Mouse (Mus musculus) Muller cell, postnatal 12 days (primary cell): ENCODE results near the gene Ugt1a10.

ENCODE experiments used
- DNase-seq: peaks from one replicate; pipeline ENCODE4 v3.0.0-alpha.2; 2015; ENCODE audit errors: inconsistent ontology term

Ugt1a10 gene

DNA sequence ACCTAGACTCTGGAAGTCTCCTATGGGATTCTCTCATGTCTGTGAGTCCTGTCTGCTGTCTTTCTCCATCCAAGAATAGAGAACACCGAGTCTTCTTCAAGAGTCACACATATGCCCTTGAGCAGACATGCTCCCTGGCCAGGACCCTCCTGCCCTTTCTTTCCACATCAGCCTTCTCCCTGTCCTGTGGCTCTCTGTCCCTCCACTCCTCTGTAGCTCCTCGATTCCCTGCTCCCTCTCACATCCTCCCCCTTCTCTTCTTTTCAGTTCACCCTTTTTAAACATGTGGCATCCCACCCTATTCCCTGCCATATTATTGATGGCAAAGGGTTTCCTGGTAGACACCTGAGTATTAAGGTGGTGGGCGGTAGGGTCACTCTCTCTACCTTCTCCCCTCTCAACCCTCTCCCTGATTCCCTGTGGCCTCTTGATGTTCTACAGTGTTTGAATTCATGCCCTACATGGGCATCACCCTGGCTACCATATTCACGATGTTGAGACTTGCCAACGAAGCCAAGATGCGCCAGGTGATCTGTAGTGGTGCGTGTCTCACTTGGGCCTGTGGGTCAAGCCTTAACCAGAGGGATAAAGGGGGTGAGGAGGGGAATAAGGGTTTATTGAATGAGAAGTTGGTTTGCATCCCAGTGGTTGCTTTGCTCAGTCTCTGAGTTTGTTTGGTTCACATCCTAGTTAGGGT lies 176.8 kb downstream of the Ugt1a10 start:
- no peak for DNase-seq

DNA sequence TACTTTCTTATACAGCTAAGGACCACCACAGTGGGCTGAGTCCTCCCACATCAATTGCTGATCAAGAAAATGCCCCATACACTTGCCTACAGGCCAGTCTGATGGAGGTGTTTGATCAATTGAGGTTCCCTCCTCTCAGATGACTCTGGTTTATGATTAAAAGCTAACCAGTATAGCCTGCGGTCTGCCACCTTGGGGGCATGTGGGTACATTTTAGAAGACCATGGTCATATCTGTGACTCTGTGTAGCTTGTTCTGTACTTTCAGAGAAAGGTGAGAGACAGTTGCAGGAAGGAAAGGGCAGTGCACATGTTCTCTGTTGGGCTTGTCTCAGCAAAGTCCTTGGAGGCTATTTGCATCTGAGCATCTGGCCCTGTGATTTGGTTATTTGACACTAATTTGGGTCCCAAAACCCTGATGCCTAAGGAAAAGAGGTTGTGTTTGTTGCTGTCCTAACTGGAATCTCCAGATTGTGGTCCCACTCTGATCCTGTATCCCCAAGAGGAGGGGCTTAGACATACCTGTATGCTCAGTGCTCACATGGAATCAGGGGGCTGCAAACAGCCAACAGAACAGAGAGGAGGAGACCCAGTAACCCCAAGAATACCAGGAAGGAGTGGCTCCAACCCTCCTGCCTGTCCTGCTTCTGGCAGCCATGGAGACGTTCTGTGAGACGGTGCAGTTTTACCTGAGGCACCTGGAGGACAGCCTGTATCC lies 177.6 kb downstream of the Ugt1a10 start:
- DNase-seq: no peak

DNA sequence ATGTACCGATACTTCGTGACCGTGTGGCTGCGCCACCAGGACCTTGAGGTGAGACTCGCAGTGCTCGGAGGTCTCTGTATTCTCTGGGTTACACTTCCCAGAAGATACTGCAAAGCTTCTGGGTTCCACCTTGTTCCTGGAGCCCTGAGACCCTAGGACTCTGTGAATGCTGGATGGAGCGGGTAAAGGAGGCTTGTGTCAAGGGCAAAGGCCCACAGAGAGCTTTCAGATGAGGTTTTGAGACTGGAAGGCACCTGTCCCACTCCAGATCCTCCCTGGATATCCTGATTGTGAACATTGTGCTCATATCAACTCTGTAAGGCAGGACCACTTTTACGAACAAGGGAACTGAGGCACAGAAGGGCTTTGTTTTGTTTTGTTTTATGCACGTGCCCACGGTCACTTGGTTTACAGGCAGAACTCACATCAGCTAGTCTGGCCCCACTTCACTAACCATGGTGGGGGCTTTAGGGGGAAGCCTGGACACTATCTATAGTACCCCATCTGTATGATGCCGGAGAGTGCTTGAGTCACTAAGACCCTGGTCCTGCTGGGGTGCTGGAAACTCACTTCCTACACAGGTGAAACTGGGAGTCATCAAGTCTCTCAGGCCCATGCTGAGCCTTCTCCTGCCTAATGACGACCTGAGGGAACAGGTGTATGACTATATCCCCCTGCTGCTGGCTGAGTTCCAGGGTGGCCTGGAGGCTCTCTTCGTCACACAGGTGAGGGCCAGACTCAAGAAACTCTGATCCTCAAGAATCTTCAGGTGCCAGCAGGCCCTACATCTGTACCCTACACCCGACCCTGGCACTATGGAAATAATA lies 178.4 kb downstream of the Ugt1a10 start:
- no peak for DNase-seq

DNA sequence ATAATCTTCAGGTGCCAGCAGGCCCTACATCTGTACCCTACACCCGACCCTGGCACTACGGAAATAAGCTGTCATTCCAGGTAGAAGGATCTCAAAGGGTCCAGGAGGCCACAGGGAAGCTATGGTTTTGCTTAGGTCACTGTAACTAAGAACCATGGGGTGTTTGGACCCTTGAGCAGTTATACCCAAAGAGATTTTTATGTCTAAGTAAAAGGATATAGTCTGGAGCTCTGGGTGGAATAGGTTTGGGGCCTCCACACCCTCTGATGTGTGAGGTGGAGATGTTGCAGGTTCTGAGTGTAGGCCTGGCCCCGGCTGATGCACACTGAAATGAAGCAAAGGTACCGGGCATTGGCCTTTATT lies 179.0 kb downstream of the Ugt1a10 start:
- DNase-seq: no peak

DNA sequence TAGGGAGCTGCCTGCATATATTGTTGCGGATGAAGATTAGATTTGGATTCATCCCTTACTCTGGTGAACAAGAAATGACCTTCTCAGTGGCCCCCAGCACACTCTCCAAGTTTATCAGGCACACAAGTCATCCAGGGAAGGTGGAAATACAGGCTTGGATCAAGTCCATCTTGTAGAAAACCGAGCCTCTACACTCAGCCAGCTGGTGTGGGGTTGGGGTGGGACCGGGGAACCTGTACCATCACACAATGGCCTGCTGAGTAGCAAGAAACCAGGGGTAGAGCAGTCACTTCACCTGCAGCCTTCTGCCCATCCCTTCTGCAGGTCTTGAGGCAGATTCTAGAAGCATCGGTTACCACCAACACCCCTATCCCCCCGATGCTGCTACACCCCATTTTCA lies 179.5 kb downstream of the Ugt1a10 start:
- no peak for DNase-seq

DNA sequence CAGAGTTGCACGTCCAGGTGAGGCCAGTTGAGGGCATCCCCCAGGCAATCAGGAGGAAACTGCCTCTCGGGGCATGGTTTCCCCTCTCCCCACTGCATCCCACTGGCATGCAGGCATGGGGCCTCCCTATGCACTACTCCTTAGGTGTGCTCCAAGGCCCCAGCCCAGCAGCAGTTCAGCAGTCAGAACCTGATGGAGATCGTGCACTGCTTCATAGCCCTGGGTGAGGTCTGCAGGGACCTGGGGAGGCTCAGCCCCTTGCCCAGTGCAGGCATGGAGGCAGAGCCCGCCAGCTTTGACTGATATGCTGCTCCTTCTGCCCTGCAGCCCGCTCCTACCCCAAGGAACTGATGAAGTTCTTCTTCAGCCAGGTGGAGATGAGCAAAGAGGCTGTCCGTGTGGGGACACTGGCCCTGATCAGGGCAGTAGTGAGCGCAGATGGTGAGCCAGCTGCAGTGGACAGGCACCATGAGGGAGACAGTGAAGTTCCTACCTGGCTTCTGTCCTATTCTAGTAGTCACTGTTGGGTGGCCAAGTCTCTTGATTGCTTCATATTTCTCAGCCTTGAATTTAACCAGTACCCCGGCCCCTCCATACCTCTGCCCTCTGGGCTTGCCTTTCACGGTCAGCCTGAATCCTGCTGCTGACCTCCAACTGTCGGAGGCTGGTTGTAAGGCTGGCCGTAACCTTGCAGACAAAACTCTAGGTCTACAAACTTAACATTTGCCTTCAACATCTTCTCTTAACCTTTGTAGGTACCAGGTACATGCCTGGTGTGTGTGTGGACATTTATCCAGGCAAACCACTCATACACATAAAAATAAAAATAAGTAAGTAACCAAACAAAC lies 180.1 kb downstream of the Ugt1a10 start:
- no peak for DNase-seq

DNA sequence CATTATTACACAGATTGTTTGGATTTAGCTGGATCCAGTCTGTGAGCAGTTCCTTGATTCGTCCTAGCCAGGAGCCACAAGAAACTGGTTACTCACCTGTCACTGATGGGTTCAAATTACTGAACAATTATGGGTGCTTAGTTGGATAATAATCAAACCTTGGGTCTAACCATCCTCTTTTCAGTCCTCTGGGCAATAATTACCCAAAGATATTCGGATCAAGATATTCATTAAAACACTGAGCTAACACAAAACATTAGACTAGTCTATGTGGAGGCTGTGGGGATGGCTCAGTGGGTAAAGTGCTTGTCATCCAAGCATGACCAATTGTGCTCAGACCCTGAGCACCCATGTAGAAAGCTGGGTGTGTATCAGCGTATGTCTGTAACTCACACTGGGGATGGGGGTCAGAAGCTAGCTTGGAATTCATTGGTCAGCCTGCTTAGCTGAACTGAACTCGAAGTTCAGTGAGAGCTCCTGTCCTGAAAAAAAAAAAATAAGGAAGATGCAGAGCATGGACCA lies 180.8 kb downstream of the Ugt1a10 start:
- DNase-seq: no peak

DNA sequence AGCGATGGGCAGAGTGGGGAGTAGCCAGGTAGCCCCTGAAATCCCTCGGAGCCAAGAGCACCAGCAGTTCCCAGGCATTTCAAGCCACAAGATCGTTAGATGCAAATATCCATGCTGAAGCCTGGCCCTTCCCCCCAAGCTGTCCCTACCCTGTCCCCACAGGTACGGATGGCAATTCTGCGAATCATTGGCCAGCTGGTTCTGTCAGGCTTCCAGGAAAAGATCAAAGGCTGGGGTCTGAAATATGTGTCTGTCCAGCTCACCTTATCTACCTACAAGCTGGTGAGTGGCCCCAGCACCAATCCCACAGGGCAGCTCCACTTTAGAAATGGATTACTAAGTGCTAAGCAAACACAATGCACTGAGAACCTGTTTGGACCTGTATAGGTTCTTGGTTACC lies 182.1 kb downstream of the Ugt1a10 start:
- DNase-seq: no peak

DNA sequence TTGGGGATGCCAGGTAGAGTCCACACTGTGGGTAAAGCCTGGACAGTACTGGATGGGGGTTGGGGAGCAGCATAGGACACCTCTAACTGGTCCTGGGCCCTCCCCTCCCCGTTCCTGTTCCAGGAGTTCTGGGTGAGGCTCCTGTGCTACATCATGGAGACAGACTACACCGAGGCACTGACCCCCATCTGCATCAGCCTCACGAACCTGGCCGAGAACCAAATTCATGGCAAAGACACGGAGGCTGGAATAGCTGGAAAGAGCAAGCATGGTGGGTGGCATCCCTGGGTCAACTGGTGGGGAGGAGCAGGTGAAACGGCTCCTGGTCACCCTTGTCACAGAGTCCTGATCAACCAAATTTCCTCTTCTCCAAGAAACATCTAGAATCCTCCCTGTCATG lies 183.6 kb downstream of the Ugt1a10 start:
- no peak for DNase-seq

DNA sequence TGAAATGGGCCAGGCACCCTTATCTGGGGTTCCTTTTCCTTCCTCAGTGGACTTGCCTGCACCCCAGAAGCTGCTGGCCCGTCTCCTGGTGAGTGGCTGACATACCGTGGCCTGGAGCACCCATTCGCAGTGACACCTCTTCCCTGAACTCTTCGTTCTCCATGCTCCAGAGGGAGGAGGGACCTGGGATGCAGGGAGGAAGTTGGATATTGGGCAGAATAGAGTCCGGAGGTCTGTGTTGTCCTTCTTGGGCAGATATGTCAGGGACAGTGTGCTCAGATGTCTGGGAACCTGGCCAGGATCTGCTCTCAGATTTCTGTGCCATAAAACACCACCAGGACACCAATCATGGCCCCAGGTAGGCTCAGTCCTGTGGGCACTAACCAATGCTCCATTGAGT lies 184.9 kb downstream of the Ugt1a10 start:
- no peak for DNase-seq

DNA sequence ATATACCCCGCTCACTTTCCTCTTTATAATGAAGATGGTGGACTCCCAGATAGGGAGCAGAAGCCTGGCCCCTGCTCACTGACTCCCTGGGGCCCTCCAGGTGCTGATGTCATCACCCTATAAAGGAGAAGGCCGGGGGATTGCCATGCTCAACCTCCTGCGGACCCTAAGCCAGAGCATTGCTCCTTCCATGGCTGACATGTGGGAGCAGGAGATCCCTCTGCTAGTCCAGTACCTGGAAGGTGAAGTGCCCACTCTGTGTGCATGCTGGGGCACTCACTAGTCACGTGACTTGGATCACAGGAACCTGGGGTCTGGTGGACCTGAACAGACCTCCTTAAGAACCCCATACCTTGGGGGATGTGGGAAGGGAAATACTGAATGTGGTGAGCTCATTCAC lies 185.4 kb downstream of the Ugt1a10 start:
- DNase-seq: no peak

DNA sequence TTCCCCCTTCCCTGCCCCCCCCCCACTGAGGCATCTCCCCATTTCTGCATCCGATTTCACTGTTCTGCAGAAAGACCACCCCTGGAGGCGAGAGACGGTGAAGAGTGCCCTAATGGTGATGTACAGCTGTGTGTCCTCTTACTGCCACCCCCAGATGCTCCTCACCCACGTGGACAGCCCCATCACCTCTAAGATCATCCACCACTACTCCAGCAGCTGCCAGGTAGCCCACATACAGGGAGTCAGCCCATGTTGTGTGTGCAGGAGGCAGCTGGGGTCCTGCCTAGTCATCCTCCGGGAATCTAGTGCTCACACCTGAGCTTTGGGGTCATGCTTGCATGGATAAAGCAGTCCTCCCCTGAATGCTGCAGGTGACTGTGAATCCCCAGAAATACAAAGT lies 188.7 kb downstream of the Ugt1a10 start:
- no peak for DNase-seq

DNA sequence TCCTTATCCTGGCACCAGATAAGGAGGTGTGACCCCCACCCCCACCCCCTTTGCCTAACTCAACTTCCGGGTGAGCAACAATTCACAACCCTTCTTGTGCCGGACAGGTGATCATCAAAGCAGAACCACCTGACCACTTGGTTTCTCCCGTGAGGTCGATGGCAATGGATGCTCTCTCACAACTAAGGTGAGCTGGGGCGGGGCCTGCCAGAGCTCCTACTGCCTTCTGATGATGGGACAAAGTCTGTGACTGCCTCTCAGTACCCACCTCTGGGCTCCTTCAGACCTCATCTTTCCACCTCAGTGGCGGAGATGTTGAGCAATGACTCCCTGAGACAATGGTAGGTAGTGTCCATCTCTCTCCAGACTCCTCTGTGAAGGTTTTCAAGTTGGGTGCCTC lies 190.7 kb downstream of the Ugt1a10 start:
- no peak for DNase-seq

DNA sequence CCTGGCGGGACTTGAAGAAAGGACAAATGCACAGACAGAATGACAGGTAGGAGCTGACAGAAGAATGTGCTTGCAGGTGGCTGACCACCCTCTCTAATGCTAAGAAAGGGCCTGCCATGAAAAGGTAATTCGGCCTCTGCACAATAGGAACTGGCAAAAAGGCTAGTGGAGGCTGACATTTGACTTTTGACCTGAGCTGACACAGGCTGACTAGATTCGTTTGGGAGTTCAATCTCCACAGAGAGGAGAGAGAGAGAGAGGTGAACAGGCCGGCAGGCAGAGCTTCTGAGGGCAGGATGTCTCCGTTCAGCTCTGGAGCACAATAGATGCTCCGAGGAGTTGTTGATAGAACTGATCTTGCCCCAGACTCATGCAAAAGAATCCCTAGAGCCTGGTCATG lies 191.2 kb downstream of the Ugt1a10 start:
- DNase-seq: no peak

DNA sequence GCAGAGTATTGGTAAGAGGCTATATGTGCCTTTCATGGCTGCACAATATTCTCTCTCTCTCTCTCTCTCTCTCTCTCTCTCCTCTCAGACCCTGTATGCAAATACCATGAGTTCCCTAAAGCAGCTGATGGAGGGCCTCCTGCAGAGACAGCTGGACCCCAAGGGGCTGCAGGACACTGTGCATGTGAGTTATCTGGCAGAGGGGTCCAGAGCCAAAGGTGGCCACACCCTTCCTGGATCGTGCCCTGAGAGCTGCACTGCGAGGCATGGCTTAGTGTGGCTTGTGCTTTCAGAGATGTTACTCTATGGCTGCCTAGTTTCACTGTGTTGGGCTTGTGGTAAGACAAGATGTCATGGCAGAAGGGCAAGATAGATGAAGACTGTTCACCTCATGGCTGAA lies 192.5 kb downstream of the Ugt1a10 start:
- DNase-seq: no peak

DNA sequence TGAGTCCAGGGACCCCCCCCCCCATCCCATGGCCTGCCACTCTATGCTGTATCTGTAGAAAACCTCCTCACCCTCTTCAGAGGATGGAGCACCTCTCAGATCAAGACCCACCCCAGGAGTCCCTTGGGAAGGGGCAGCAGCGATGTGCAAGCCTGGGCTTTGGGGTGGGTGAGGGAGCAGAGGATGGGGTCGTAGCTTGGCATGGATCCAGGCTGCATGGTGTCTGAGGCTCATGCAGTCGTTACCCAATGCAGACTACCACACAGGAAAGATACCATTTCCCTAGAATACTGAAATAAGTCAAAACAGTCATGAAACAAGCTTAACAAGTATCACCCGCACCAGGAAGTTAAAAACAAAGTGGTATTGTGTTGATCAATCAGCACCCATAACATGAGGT lies 193.5 kb downstream of the Ugt1a10 start:
- DNase-seq: no peak

DNA sequence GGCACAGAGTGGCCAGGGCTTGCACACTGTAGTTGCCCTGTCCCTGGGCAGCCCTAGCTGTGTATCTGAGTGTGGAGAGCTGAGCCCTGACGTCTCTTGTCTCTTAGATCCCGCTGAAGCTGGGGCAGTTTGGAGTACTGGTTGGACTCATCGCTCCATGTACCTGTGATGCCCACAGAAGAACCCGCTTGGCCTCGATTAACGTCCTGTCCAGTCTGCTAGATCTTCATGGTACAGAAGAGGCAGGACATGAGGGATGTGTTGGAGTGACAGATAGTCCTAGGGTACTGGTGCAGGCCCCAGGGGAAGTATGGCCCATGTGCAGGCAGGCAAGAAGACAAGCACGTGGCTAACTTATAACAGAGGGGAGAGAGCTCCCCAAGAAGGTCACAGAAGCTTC lies 194.4 kb downstream of the Ugt1a10 start:
- DNase-seq: no peak

DNA sequence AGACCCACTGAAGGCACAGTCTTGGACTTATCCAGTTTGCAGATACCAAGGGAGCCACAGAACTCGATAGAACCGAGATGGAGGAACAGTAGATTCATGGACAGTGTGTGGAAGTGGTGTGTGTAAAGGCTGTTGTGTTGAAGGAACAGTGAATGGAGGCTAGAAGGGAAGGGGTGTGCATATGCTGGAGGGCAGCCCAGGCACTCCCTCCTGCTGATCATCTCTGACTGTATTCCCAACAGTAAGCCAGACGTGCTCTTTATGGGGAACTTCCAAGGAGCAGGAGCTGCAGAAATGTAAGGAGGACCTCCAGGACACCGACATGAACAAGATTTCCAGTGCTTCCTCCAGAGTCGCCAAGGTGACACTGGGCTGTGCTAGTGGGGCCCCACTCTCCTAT lies 194.8 kb downstream of the Ugt1a10 start:
- DNase-seq: no peak

DNA sequence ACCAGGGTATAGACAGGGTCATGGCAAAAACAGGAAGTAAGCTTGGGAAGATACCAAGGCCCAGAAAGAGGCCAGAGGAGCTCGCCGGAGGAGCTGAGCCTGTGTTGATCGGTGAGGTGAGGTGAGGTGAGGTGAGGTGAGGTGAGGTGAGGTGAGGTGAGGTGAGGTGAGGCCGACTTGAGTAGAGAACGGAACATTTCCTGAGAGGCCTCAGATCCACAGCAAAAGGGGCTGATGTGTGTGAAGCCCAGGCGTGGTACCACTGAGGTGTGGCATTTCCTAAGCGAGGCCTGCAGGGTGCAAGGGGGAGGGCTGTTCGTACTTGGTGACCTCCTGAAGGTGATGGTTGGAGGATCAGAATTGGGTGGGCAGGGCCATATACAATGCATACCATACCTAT lies 197.9 kb downstream of the Ugt1a10 start:
- no peak for DNase-seq

DNA sequence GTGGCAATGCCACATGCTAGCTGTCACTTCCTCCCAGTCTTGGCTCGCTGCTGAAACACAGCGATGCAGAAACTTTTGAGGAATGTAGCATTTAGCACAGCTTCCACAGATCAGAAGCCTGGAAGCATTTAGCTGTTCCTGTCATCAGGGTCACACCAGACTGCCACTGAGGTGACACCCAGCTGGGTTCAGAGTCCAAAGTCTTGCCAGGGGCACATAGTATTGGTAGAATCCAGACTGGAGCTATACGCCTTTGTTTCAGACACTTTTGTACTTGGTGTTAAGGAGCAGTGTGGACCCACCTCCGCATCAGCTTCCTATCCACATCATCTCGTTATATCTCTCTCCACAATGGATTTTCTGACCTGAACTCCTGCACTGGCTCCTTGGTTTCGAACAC lies 198.4 kb downstream of the Ugt1a10 start:
- peak; percentile 73 for DNase-seq

DNA sequence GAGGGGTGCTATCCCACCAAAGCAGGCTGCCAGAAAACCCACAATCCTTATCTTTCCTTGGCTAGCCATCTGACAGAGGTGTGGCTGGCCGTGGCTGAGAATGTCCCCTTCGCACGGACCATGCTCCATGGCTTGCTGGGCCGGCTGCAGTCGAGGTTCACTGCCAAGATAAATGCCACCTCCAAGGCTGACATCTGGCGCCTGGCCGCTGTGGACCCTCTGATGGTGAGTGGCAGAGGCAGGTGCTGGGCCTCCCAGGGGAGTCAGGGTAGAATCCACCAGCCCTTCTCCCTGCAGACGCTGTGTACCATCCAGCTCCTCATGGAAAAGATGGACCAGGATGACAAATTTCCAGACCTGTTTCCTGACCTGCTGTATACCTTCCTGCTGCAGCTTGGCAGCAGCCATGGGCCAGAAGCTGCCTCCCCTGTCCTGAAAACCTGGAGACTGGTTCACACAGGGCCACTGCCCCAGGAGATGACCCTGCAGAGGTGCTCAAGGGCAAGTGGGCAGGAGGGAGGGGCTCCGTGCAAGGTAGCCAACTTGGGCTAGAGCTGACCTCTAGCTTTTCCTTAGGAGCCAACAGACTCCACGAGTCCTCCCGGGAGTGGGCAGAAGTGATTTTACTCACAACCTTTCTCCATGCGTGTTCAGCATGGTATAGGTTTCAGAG lies 199.7 kb downstream of the Ugt1a10 start:
- DNase-seq: no peak
